Mouse (Mus musculus) liver, embryonic 16.5 days (tissue): ENCODE results near the gene Ank. TPM values are rescaled to one million over a fixed set of nuclear protein-coding genes. Genes with fewer than 3 reads are reported as not detected.

ENCODE experiments used
- ATAC-seq: fragments of 200-750 bp; cut with Nextera tagmentation; 2 replicates; pipeline ENCODE4 v1.8.0; 2017; ENCODE audit warnings: low read depth, mild to moderate bottlenecking, moderate number of reproducible peaks, moderate library complexity
- H3K27ac ChIP-seq: fragments of 300-500 bp; sonication (generic); 2 replicates; pipeline ENCODE4 v1.5.1; 2014; ENCODE audit warnings: mild to moderate bottlenecking, low read length
- H3K27me3 ChIP-seq: fragments of 300-500 bp; sonication (generic); 2 replicates; pipeline ENCODE4 v1.6.1; 2014; ENCODE audit warnings: low read depth, low read length, mixed read lengths; ENCODE audit not compliant: control insufficient read depth, insufficient read depth
- H3K36me3 ChIP-seq: fragments of 300-500 bp; sonication (generic); 2 replicates; pipeline ENCODE4 v1.6.1; 2014; ENCODE audit warnings: mild to moderate bottlenecking; ENCODE audit not compliant: control insufficient read depth, insufficient read depth
- H3K4me1 ChIP-seq: fragments of 300-500 bp; sonication (generic); 2 replicates; pipeline ENCODE4 v1.6.1; 2014; ENCODE audit warnings: low read depth, low read length, mixed read lengths; ENCODE audit not compliant: control insufficient read depth
- H3K4me2 ChIP-seq: fragments of 300-500 bp; sonication (generic); 2 replicates; pipeline ENCODE4 v1.6.1; 2014; ENCODE audit warnings: low read depth, low read length, mixed read lengths
- H3K4me3 ChIP-seq: fragments of 300-500 bp; sonication (generic); 2 replicates; pipeline ENCODE4 v1.5.1; 2014; ENCODE audit warnings: low read depth, mild to moderate bottlenecking, low read length
- H3K9ac ChIP-seq: fragments of 300-500 bp; sonication (generic); 2 replicates; pipeline ENCODE4 v1.6.1; 2014; ENCODE audit warnings: low read depth, low read length
- H3K9me3 ChIP-seq: fragments of 300-500 bp; sonication (generic); replicated peaks from 2 replicates; pipeline ENCODE4 v1.6.1; 2016; ENCODE audit warnings: low read length; ENCODE audit not compliant: control insufficient read depth
- WGBS: fragments of 180-500 bp; shearing (Covaris S2); extraction: QIAGEN DNeasy Blood & Tissue Kit; methylation state at CpG from one replicate; pipeline ENCODE4 v1.1.7; 2014; ENCODE audit not compliant: insufficient replicate concordance; 5-methylcytosine and 5-hydroxymethylcytosine counted together
- polyA plus RNA-seq: library from polyadenylated mRNA; unstranded; fragments of >200 nt; fragmentation: Nextera tagmentation; extraction: Ambion mirVana; gene quantifications from 2 replicates; pipeline ENCODE4 v1.2.1, GENCODE M21; 2015

Ank gene
- polyA plus RNA-seq, 1 experiment from 2014 or later: 6.6 TPM

- 79% methylated on average over 4 of the region's 4 CpGs for WGBS
- Histone ChIP-seq H3K27ac (no peak overlapping the region), H3K4me1 (no peaks in the 10 kb centered on the region), H3K27me3 (no peaks in the 10 kb centered on the region), H3K4me3 (no peak overlapping the region), H3K4me2 (no peak overlapping the region), H3K36me3 (no peaks in the 10 kb centered on the region), H3K9me3 (no peaks in the 10 kb centered on the region), H3K9ac (no peak overlapping the region)
- ATAC-seq: no peak
Observed at GRCm38 (mm10) chr15:27535681-27536080, 69.2 kb downstream of the Ank start.

DNA sequence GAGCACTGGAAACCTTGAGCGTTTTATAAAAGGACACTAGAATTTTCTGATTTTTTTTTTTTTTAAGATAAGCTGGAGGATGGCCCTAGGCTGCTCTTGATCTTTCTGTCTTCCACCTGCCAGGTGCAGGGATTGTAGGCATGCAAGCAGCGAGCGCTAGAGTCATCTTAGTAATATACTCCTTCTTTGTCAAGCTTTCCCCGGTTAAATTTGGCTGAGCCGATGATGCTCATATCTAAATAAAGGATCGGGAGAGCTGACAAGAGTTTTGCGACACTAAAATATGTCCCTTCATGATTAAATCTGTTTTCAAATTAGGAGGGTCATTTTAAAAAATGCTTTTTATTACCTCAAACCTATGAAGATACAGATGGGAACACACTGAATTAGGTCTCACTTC is 69.7 kb downstream of the Ank start:
- no peaks in the 10 kb centered on the region for H3K9me3 ChIP-seq
- H3K4me1 ChIP-seq: no peaks in the 10 kb centered on the region
- H3K36me3 ChIP-seq: no peaks in the 10 kb centered on the region
- H3K4me2 ChIP-seq: no peak overlapping the region
- ATAC-seq: no peak
- H3K9ac ChIP-seq: no peak overlapping the region
- no peak overlapping the region for H3K4me3 ChIP-seq
- no peak overlapping the region for H3K27ac ChIP-seq
- no peaks in the 10 kb centered on the region for H3K27me3 ChIP-seq
- 84% methylated on average over 7 of the region's 7 CpGs for WGBS

DNA sequence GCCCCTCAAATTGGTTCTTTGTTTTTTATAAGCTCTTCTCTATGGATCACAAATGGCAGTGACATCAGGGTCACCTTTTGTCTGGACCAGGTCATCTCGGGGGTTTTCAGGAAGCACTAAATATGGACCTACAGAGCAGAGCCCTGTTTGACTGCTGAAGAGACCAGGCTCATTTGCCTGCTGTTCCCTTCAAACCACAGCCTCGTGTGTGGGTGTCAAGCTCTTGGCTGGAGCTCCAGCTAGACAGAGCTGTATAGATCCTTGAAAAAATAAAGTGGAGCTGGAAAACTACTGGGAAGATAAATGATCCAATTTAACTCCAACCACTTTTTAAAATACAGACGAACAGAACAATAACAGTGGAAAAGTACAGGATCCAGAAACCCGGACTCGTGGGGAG is 70.3 kb downstream of the Ank start:
- H3K4me2 ChIP-seq: no peak overlapping the region
- WGBS: 47% methylated on average over 5 of the region's 5 CpGs
- ATAC-seq: no peak
- H3K9ac ChIP-seq: no peak overlapping the region
- no peaks in the 10 kb centered on the region for H3K4me1 ChIP-seq
- H3K27ac ChIP-seq: no peak overlapping the region
- no peaks in the 10 kb centered on the region for H3K36me3 ChIP-seq
- no peaks in the 10 kb centered on the region for H3K27me3 ChIP-seq
- H3K9me3 ChIP-seq: no peaks in the 10 kb centered on the region
- H3K4me3 ChIP-seq: no peak overlapping the region

DNA sequence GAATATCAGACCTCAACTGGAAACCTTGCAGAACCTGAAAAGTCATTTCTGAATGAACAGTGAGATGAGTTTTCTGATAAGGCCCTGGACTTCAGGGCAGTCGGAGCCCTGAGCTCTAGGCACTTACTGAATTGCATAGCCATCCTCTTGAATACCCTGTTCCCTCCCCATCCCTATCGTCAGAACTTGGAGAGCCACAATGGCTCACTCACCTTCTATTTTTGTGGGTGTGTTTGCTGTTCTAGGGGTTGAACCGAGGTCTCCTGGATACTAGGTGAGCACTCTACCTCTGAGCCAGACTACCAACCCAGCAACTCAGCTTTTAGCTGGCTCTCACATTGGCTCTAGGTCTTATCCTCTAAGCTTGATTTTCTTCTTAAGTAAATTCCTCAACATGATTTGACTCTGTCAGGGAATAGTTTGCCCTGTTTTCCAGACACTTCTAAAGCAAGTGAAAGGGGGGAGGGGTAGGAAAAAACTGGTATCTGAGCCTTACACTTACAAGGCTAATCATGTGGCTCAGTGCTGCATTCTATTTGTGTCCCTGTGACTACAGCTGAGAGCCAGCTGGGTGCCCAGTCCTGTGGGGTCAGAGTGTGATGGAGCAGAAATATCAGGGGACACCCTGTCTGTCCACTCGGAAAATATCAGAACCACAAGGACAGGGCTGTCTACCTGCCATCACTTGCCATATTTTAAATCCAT is 71.2 kb downstream of the Ank start:
- no peaks in the 10 kb centered on the region for H3K9me3 ChIP-seq
- H3K4me3 ChIP-seq: no peak overlapping the region
- ATAC-seq: no peak
- WGBS: 52% methylated on average over 4 of the region's 4 CpGs
- H3K36me3 ChIP-seq: no peaks in the 10 kb centered on the region
- H3K4me1 ChIP-seq: no peaks in the 10 kb centered on the region
- no peaks in the 10 kb centered on the region for H3K27me3 ChIP-seq
- H3K9ac ChIP-seq: no peak overlapping the region
- no peak overlapping the region for H3K4me2 ChIP-seq
- H3K27ac ChIP-seq: no peak overlapping the region

DNA sequence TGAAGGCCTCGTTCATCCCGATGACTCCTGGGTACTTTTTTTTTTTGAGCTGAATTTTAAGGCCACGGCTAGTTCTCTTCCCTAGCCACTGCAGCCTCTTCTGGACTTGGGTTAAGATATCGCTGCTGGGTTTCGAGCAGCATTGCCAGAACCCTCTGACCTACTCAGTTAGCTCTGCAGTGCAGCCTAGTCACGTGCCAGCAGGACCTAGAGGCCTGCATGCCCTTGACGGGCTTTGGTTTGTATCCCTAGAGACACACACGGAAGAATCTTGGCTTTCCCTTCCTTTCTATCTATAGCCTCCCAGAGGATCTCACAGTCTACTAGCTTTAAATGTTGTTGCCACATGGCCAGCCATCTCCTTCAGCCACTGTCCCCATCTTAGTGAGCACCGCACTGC is 73.3 kb downstream of the Ank start:
- Histone ChIP-seq H3K27me3 (no peaks in the 10 kb centered on the region), H3K4me2 (no peak overlapping the region), H3K4me3 (no peak overlapping the region), H3K9me3 (no peaks in the 10 kb centered on the region), H3K27ac (no peak overlapping the region), H3K4me1 (no peaks in the 10 kb centered on the region), H3K36me3 (no peaks in the 10 kb centered on the region), H3K9ac (no peak overlapping the region)
- no peak for ATAC-seq
- 79% methylated on average over 9 of the region's 9 CpGs for WGBS

- ATAC-seq: no peak
- 85% methylated on average over 10 of the region's 10 CpGs for WGBS
- H3K9ac ChIP-seq: no peak overlapping the region
Observed at GRCm38 (mm10) chr15:27545203-27545602, 78.7 kb downstream of the Ank start.

GRCm38 (mm10) chr15:27548110-27548509 is 81.6 kb downstream of the Ank start:
- Histone ChIP-seq H3K36me3 (no peaks in the 10 kb centered on the region), H3K27ac (no peak overlapping the region), H3K4me1 (peaks cover 9% of the 10 kb centered on the region), H3K4me2 (no peak overlapping the region), H3K9ac (no peak overlapping the region), H3K9me3 (no peaks in the 10 kb centered on the region), H3K27me3 (no peaks in the 10 kb centered on the region), H3K4me3 (no peak overlapping the region)
- ATAC-seq: no peak
- 78% methylated on average over 6 of the region's 6 CpGs for WGBS

More at GRCm38 (mm10) chr15:27545203-27545602, 78.7 kb downstream of the Ank start:
- no peaks in the 10 kb centered on the region for H3K36me3 ChIP-seq
- H3K4me1 ChIP-seq: peaks cover 9% of the 10 kb centered on the region
- H3K27me3 ChIP-seq: no peaks in the 10 kb centered on the region
- no peak overlapping the region for H3K4me3 ChIP-seq
- no peak overlapping the region for H3K27ac ChIP-seq
- H3K9me3 ChIP-seq: no peaks in the 10 kb centered on the region
- no peak overlapping the region for H3K4me2 ChIP-seq

DNA sequence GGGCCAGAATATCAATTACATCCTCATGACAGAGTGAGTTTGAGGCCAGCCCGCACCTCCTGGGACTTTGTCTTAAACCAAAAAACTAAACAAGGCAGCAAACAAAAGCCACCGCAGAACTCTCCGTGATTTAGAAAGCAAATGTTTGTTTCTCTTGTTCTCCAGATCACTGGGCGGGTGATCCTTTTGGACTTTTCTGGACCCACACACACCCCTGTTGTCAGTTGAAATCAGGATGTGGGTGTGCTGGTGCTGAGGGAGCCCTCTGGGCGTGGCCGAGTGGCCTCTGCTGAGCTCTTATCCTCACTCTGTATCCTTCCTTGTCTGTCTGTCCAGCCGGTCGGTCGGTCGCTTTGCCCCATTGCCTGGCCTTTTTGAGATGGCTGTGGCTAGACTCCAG is 82.6 kb downstream of the Ank start:
- Histone ChIP-seq H3K4me3 (no peak overlapping the region), H3K27ac (no peak overlapping the region), H3K27me3 (no peaks in the 10 kb centered on the region), H3K4me2 (no peak overlapping the region), H3K9ac (no peak overlapping the region), H3K9me3 (no peaks in the 10 kb centered on the region), H3K36me3 (no peaks in the 10 kb centered on the region), H3K4me1 (peaks cover 9% of the 10 kb centered on the region)
- WGBS: 43% methylated on average over 10 of the region's 10 CpGs
- no peak for ATAC-seq

DNA sequence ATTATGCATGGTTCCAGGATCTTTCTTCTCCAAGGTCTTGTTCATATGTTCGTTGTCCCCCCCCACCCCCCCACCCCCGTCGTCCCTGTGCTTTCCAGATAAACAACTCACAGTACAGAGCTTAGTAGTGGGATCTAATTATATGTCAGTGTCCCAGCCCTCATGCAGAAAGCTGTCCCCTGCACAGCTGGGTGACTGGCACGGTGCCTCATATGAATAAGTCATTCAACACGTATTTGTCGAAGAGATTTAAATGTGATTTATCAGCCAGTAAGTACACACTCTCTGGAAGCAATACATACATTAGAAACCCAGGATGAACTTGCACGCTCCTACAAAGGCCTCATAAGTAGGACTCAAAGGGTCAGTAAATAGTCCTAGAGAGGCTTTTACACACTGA is 83.4 kb downstream of the Ank start:
- no peak for ATAC-seq
- H3K4me3 ChIP-seq: no peak overlapping the region
- 64% methylated on average over 7 of the region's 7 CpGs for WGBS
- H3K27ac ChIP-seq: no peak overlapping the region
- H3K9me3 ChIP-seq: no peaks in the 10 kb centered on the region
- H3K36me3 ChIP-seq: no peaks in the 10 kb centered on the region
- H3K4me2 ChIP-seq: no peak overlapping the region
- H3K27me3 ChIP-seq: no peaks in the 10 kb centered on the region
- peaks cover 9% of the 10 kb centered on the region for H3K4me1 ChIP-seq
- H3K9ac ChIP-seq: no peak overlapping the region
